Mouse (Mus musculus): ENCODE measurements around the gene Trim38.
"Not testable (repeated sequence)": the region's sequence is repeated elsewhere in the genome, so short reads cannot be mapped to it uniquely, and the experiment has no call there.

Gene Trim38

GRCm38 (mm10) chr13:23769613-23770012, at the start of gene Trim38:
TSS of gene Trim38 (plus strand) at chr13:23769913.
- DNase-seq (ENCODE audit: extremely low spot score, low read depth, low spot score), result not testable (repeated sequence)

GRCm38 (mm10) chr13:23724239-23724638, 45.5 kb upstream of the Trim38 start:
- no peak for DNase-seq (ENCODE audit: extremely low spot score, low read depth, low spot score)

GRCm38 (mm10) chr13:23725213-23725612, 44.5 kb upstream of the Trim38 start:
- no peak for DNase-seq (ENCODE audit: extremely low spot score, low read depth, low spot score)

- no peak for DNase-seq (ENCODE audit: extremely low spot score, low read depth, low spot score)
Measured at GRCm38 (mm10) chr13:23728472-23729191, 41.1 kb upstream of the Trim38 start.

GRCm38 (mm10) chr13:23729192-23729525, 40.6 kb upstream of the Trim38 start:
- no peak for DNase-seq (ENCODE audit: extremely low spot score, low read depth, low spot score)

GRCm38 (mm10) chr13:23729706-23730105, 40.0 kb upstream of the Trim38 start:
- DNase-seq (ENCODE audit: extremely low spot score, low read depth, low spot score), result no peak

- no peak for DNase-seq (ENCODE audit: extremely low spot score, low read depth, low spot score)
Measured at GRCm38 (mm10) chr13:23730479-23730878, 39.2 kb upstream of the Trim38 start.

- DNase-seq (ENCODE audit: extremely low spot score, low read depth, low spot score), result no peak
Measured at GRCm38 (mm10) chr13:23732156-23732804, 37.4 kb upstream of the Trim38 start.

GRCm38 (mm10) chr13:23737091-23737490, 32.6 kb upstream of the Trim38 start:
- no peak for DNase-seq (ENCODE audit: extremely low spot score, low read depth, low spot score)

GRCm38 (mm10) chr13:23738041-23738440, 31.7 kb upstream of the Trim38 start:
- no peak for DNase-seq (ENCODE audit: extremely low spot score, low read depth, low spot score)

GRCm38 (mm10) chr13:23738677-23739068, 31.0 kb upstream of the Trim38 start, which contains the start of gene Hist1h1c:
TSS of gene Hist1h1c (plus strand) at chr13:23738808.
- DNase-seq (ENCODE audit: extremely low spot score, low read depth, low spot score), result no peak

- peak; percentile 90 for DNase-seq (ENCODE audit: extremely low spot score, low read depth, low spot score)
Measured at GRCm38 (mm10) chr13:23739069-23739921, 30.4 kb upstream of the Trim38 start.

- DNase-seq (ENCODE audit: extremely low spot score, low read depth, low spot score), result peak; percentile 77
Measured at GRCm38 (mm10) chr13:23739922-23740252, 29.8 kb upstream of the Trim38 start.

- DNase-seq (ENCODE audit: extremely low spot score, low read depth, low spot score), result no peak
Measured at GRCm38 (mm10) chr13:23740256-23740840, 29.4 kb upstream of the Trim38 start.

- no peak for DNase-seq (ENCODE audit: extremely low spot score, low read depth, low spot score)
Measured at GRCm38 (mm10) chr13:23740910-23741309, 28.8 kb upstream of the Trim38 start.

- no peak for DNase-seq (ENCODE audit: extremely low spot score, low read depth, low spot score)
Measured at GRCm38 (mm10) chr13:23742007-23742406, 27.7 kb upstream of the Trim38 start.

GRCm38 (mm10) chr13:23743215-23743614, 26.5 kb upstream of the Trim38 start:
- no peak for DNase-seq (ENCODE audit: extremely low spot score, low read depth, low spot score)

GRCm38 (mm10) chr13:23743963-23744362, 25.8 kb upstream of the Trim38 start:
- no peak for DNase-seq (ENCODE audit: extremely low spot score, low read depth, low spot score)

GRCm38 (mm10) chr13:23744421-23745380, 25.0 kb upstream of the Trim38 start:
- DNase-seq (ENCODE audit: extremely low spot score, low read depth, low spot score), result peak; percentile 68

Measured in hindlimb bud, embryonic 11.5 days (tissue).